Mouse (Mus musculus): ENCODE data around the gene Mylip. TPM values are rescaled to one million over a fixed set of nuclear protein-coding genes. Genes with fewer than 3 reads are reported as not detected.

Gene Mylip
- polyA plus RNA-seq, 1 experiment from 2014 or later = 5.8 TPM

DNA sequence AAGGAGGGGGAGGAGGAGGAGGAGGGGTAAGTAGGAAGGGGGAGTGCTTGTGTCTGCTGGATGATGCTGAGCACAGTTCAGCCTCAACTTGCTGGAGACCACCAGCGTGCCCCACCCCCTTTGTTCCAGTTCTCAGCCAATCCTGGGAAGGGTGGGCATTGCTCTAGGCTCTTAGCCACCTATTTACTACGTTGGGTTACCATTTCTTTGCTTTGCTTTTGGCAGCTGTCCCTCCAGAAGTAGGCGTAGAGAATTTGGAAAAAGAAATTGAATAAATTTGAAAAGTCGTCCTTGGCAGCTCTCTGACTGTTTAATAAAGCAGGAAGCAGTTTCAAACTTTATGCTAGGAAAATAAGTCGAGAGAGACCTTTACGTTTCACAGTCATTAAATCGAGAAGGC, 11.2 kb downstream of the Mylip start:
- H3K4me3 ChIP-seq (replicated peaks; ENCODE audit: low read length) = no peak overlapping the region
- no peaks in the 10 kb centered on the region for H3K9me3 ChIP-seq (ENCODE audit: control insufficient read depth, low read length)
- no peak overlapping the region for H3K4me2 ChIP-seq (ENCODE audit: low read length)
- no peaks in the 10 kb centered on the region for H3K27me3 ChIP-seq (replicated peaks; ENCODE audit: control insufficient read depth, insufficient read depth, low read length)
- H3K9ac ChIP-seq (replicated peaks; ENCODE audit: low read depth, low read length) = no peak overlapping the region
- no peak overlapping the region for H3K27ac ChIP-seq (ENCODE audit: low read length)
- ATAC-seq = no peak
- 51% methylated on average over 7 of the region's 7 CpGs for WGBS
- no peaks in the 10 kb centered on the region for H3K36me3 ChIP-seq (ENCODE audit: control insufficient read depth, insufficient read depth)
- no peaks in the 10 kb centered on the region; the same call in 1 of the 2 replicates for H3K4me1 ChIP-seq (replicated peaks; ENCODE audit: control insufficient read depth, insufficient read depth, low read length)

- ATAC-seq = no peak
- Histone ChIP-seq H3K9me3 (ENCODE audit: control insufficient read depth, low read length) (no peaks in the 10 kb centered on the region), H3K4me1 (replicated peaks; ENCODE audit: control insufficient read depth, insufficient read depth, low read length) (no peaks in the 10 kb centered on the region; the same call in 1 of the 2 replicates), H3K9ac (replicated peaks; ENCODE audit: low read depth, low read length) (no peak overlapping the region), H3K27me3 (replicated peaks; ENCODE audit: control insufficient read depth, insufficient read depth, low read length) (no peaks in the 10 kb centered on the region), H3K4me2 (ENCODE audit: low read length) (no peak overlapping the region), H3K27ac (ENCODE audit: low read length) (no peak overlapping the region), H3K36me3 (ENCODE audit: control insufficient read depth, insufficient read depth) (0 out of 2 replicates have a peak, but pooled peaks cover 2% of the 10 kb centered on the region), H3K4me3 (replicated peaks; ENCODE audit: low read length) (no peak overlapping the region)
- 89% methylated on average over 7 of the region's 7 CpGs for WGBS
Measured at GRCm38 (mm10) chr13:45401816-45402215, 12.3 kb downstream of the Mylip start.

- H3K4me1 ChIP-seq (replicated peaks; ENCODE audit: control insufficient read depth, insufficient read depth, low read length) = no peaks in the 10 kb centered on the region; the same call in 1 of the 2 replicates
- 0 out of 2 replicates have a peak, but pooled peaks cover 2% of the 10 kb centered on the region for H3K36me3 ChIP-seq (ENCODE audit: control insufficient read depth, insufficient read depth)
- no peaks in the 10 kb centered on the region for H3K9me3 ChIP-seq (ENCODE audit: control insufficient read depth, low read length)
- WGBS = 81% methylated on average over 7 of the region's 7 CpGs
- H3K4me3 ChIP-seq (replicated peaks; ENCODE audit: low read length) = no peak overlapping the region
- no peak overlapping the region for H3K27ac ChIP-seq (ENCODE audit: low read length)
- no peaks in the 10 kb centered on the region for H3K27me3 ChIP-seq (replicated peaks; ENCODE audit: control insufficient read depth, insufficient read depth, low read length)
- H3K4me2 ChIP-seq (ENCODE audit: low read length) = no peak overlapping the region
- H3K9ac ChIP-seq (replicated peaks; ENCODE audit: low read depth, low read length) = no peak overlapping the region
- no peak for ATAC-seq
Measured at GRCm38 (mm10) chr13:45402316-45403039, 12.9 kb downstream of the Mylip start.

DNA sequence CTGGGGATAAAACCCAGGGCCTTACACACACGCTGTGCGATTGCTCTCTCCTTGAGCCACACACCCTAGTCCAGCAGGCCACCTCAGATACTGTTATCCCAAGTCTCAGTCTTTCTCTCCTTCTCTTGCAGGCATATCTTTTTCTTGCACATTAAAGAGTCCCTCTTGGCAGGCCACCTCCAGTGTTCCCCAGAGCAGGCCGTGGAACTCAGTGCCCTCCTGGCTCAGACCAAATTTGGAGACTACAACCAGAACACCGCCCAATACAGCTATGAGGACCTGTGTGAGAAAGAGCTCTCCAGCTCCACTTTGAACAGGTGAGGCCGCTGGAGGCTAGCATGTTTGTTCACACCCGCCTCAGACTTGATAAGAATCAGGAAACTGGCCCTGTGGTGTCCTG, 14.7 kb downstream of the Mylip start:
- ATAC-seq = no peak
- Histone ChIP-seq H3K4me1 (replicated peaks; ENCODE audit: control insufficient read depth, insufficient read depth, low read length) (no peaks in the 10 kb centered on the region; the same call in 1 of the 2 replicates), H3K27me3 (replicated peaks; ENCODE audit: control insufficient read depth, insufficient read depth, low read length) (no peaks in the 10 kb centered on the region), H3K4me2 (ENCODE audit: low read length) (no peak overlapping the region), H3K27ac (ENCODE audit: low read length) (no peak overlapping the region), H3K36me3 (ENCODE audit: control insufficient read depth, insufficient read depth) (peaks cover 6% of the 10 kb centered on the region; the same call in 1 of the 2 replicates), H3K4me3 (replicated peaks; ENCODE audit: low read length) (no peak overlapping the region), H3K9me3 (ENCODE audit: control insufficient read depth, low read length) (no peaks in the 10 kb centered on the region), H3K9ac (replicated peaks; ENCODE audit: low read depth, low read length) (no peak overlapping the region)
- WGBS = 91% methylated on average over 6 of the region's 6 CpGs

GRCm38 (mm10) chr13:45405194-45405810, 15.8 kb downstream of the Mylip start:
- H3K4me2 ChIP-seq (ENCODE audit: low read length) = no peak overlapping the region
- 94% methylated on average over 6 of the region's 6 CpGs for WGBS
- H3K9ac ChIP-seq (replicated peaks; ENCODE audit: low read depth, low read length) = no peak overlapping the region
- peaks cover 6% of the 10 kb centered on the region; the same call in 1 of the 2 replicates for H3K36me3 ChIP-seq (ENCODE audit: control insufficient read depth, insufficient read depth)
- no peaks in the 10 kb centered on the region; the same call in 1 of the 2 replicates for H3K4me1 ChIP-seq (replicated peaks; ENCODE audit: control insufficient read depth, insufficient read depth, low read length)
- H3K4me3 ChIP-seq (replicated peaks; ENCODE audit: low read length) = no peak overlapping the region
- H3K9me3 ChIP-seq (ENCODE audit: control insufficient read depth, low read length) = no peaks in the 10 kb centered on the region
- no peaks in the 10 kb centered on the region for H3K27me3 ChIP-seq (replicated peaks; ENCODE audit: control insufficient read depth, insufficient read depth, low read length)
- no peak for ATAC-seq
- no peak overlapping the region for H3K27ac ChIP-seq (ENCODE audit: low read length)

DNA sequence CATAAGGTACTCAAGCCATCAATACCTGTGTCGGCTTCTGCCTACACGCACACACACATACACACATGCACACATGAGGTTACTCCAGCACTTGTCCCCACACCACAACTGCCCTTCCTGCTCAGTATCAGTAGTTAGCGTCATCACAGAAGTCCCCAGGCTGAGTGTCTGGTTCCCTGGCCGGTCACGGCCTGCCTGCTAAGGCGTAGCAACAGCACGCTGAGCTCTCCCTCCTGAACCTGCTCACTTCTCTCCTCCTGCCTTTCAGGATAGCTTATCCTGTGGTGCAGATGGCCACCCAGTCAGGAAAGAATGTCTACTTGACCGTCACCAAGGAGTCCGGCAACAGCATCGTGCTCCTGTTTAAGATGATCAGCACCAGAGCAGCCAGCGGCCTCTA, 16.7 kb downstream of the Mylip start:
- Histone ChIP-seq H3K27me3 (replicated peaks; ENCODE audit: control insufficient read depth, insufficient read depth, low read length) (no peaks in the 10 kb centered on the region), H3K4me2 (ENCODE audit: low read length) (no peak overlapping the region), H3K4me3 (replicated peaks; ENCODE audit: low read length) (no peak overlapping the region), H3K36me3 (ENCODE audit: control insufficient read depth, insufficient read depth) (peaks cover 6% of the 10 kb centered on the region; the same call in 1 of the 2 replicates), H3K9me3 (ENCODE audit: control insufficient read depth, low read length) (no peaks in the 10 kb centered on the region), H3K9ac (replicated peaks; ENCODE audit: low read depth, low read length) (no peak overlapping the region), H3K4me1 (replicated peaks; ENCODE audit: control insufficient read depth, insufficient read depth, low read length) (no peaks in the 10 kb centered on the region), H3K27ac (ENCODE audit: low read length) (no peak overlapping the region)
- ATAC-seq = no peak
- 97% methylated on average over 11 of the region's 11 CpGs for WGBS

- Histone ChIP-seq H3K27ac (ENCODE audit: low read length) (no peak overlapping the region), H3K9me3 (ENCODE audit: control insufficient read depth, low read length) (no peaks in the 10 kb centered on the region), H3K27me3 (replicated peaks; ENCODE audit: control insufficient read depth, insufficient read depth, low read length) (no peaks in the 10 kb centered on the region), H3K36me3 (ENCODE audit: control insufficient read depth, insufficient read depth) (peaks cover 6% of the 10 kb centered on the region; the same call in 1 of the 2 replicates), H3K4me1 (replicated peaks; ENCODE audit: control insufficient read depth, insufficient read depth, low read length) (no peaks in the 10 kb centered on the region), H3K9ac (replicated peaks; ENCODE audit: low read depth, low read length) (no peak overlapping the region), H3K4me3 (replicated peaks; ENCODE audit: low read length) (no peak overlapping the region), H3K4me2 (ENCODE audit: low read length) (no peak overlapping the region)
- ATAC-seq = no peak
- WGBS = 85% methylated on average over 6 of the region's 6 CpGs
Measured at GRCm38 (mm10) chr13:45406703-45407102, 17.2 kb downstream of the Mylip start.

DNA sequence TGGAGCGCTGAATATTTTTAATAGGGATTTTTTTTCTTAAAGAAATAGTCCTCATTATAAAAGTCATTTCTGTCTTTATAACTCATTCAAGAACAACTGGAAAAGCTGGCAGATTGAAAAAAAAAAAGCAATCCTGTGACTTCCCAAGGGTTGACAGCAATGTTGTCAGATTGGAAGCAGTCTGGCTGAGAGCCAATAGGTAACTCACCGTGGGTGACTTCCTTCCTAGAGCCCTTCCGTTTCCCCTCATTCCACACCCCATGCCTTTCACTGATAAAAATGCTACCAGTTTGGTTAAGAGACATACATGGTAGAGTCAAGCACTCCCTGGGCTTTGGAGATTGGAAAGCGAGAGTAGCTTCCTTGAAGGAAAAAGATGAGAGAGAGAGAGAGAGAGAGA, 21.4 kb downstream of the Mylip start:
- Histone ChIP-seq H3K4me3 (replicated peaks; ENCODE audit: low read length) (no peak overlapping the region), H3K36me3 (ENCODE audit: control insufficient read depth, insufficient read depth) (peaks cover 9% of the 10 kb centered on the region; the same call in 1 of the 2 replicates), H3K4me2 (ENCODE audit: low read length) (no peak overlapping the region), H3K9me3 (ENCODE audit: control insufficient read depth, low read length) (no peaks in the 10 kb centered on the region), H3K9ac (replicated peaks; ENCODE audit: low read depth, low read length) (no peak overlapping the region), H3K4me1 (replicated peaks; ENCODE audit: control insufficient read depth, insufficient read depth, low read length) (0 out of 2 replicates have a peak, but pooled peaks cover 3% of the 10 kb centered on the region), H3K27me3 (replicated peaks; ENCODE audit: control insufficient read depth, insufficient read depth, low read length) (no peaks in the 10 kb centered on the region), H3K27ac (ENCODE audit: low read length) (no peak overlapping the region)
- ATAC-seq = no peak
- WGBS = 78% methylated on average over 4 of the region's 4 CpGs

DNA sequence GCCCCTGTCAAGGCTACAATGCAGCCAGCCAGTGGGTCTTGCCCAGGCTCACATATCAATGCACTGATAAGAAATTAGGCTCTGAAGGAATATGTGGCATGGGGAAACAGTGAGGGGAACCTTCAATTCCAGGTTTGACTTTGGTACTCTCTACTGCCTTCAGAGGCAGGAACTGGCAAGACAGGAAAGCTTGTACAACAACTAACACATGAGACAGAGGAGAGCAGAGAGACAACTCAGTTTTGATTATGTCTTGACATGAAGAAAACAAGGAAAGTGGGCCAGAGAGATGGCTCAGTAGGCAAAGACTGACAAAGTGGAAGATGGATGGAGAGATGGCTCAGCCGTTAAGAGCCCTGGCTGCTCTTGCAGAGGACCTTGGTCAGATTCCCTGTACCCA, 23.5 kb downstream of the Mylip start:
- Histone ChIP-seq H3K9ac (replicated peaks; ENCODE audit: low read depth, low read length) (no peak overlapping the region), H3K4me1 (replicated peaks; ENCODE audit: control insufficient read depth, insufficient read depth, low read length) (peaks cover 10% of the 10 kb centered on the region), H3K4me3 (replicated peaks; ENCODE audit: low read length) (no peak overlapping the region), H3K27me3 (replicated peaks; ENCODE audit: control insufficient read depth, insufficient read depth, low read length) (no peaks in the 10 kb centered on the region), H3K36me3 (ENCODE audit: control insufficient read depth, insufficient read depth) (peaks cover 5% of the 10 kb centered on the region; the same call in 1 of the 2 replicates), H3K27ac (ENCODE audit: low read length) (no peak overlapping the region), H3K4me2 (ENCODE audit: low read length) (no peak overlapping the region), H3K9me3 (ENCODE audit: control insufficient read depth, low read length) (no peaks in the 10 kb centered on the region)
- WGBS = 100% methylated on average over 1 of the region's 1 CpGs
- ATAC-seq = no peak

All from forebrain, embryonic 16.5 days (tissue).